Mouse (Mus musculus): ENCODE data around the gene Prnd. TPM values are rescaled to one million over a fixed set of nuclear protein-coding genes. Genes with fewer than 3 reads are reported as not detected.

Prnd gene
- total RNA-seq, 2 experiments from 2014 or later: 8.4 to 9.0 TPM

DNA sequence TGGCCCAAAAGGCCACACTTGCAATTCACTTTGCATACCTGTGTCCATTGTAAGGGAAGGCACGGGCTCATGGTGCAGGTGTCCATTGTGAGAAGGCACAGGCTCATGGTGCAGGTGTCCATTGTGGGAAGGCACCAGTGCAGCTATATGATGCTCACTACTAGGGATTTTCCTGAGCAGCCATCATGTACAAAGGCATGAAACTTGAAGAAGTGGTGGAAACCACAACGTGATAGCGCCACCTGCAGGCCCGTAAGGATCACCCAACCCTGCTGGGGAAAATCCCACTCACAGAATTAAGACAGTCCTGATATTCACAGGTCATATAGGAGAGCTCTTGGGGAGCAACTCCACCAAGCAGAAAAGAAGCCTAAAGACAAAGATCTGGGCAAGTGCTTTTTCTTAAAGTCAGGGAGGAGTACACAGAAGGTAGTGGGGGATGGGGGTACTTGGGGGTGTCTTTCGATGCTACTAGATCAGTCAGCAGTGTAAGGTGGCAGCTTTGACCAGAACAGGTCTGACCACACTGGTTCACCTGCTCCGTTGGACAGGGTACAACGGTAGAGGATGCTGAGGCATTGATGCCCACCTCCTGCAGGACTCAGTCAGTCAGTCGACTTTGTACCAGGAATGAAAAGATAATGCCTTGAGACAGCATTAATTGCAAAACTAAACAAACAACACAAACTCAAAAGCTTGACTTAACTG, 11.1 kb upstream of the Prnd start:
- no peak for DNase-seq (ENCODE audit: low spot score in 2 of 2)

DNA sequence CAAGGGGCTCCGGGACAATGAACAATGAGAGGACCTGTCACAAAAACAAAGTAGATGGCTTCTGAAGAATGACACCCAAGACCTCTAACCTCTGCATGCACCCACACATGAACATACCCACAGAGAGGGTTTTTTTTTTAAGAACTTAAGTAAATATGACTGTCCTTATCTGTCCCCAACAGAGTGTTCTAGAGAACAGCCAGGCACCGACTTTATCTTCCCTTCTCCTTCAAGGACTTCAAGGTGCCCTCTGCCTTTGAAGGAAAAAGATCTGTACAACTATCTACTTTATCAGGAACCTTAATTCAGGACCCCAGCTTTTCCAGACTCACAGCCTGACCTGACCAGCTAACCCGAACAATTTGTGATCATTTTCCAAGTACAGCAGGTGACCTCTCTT, 10.2 kb upstream of the Prnd start:
- no peak for DNase-seq (ENCODE audit: low spot score in 2 of 2)

DNA sequence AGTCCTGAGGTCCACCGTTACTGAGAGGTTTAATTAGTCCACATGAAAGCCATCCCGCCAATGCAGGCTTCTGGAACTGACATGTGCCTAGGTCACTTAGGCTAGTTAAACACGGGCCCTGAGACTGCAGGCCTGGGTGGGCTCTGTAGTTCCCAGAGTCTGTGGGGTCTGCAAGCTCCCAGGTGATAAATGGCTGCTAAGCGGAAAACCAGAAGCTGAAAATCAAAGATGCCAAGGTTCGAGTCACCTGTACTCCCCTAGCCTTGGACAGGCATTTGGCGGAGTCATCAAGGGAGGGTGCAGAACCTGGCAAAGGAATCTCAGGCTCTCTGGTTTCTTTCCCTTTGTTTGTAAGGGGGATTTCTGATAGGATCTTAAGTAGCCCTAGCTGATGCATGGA, 9.2 kb upstream of the Prnd start:
- DNase-seq (ENCODE audit: low spot score in 2 of 2): no peak

DNA sequence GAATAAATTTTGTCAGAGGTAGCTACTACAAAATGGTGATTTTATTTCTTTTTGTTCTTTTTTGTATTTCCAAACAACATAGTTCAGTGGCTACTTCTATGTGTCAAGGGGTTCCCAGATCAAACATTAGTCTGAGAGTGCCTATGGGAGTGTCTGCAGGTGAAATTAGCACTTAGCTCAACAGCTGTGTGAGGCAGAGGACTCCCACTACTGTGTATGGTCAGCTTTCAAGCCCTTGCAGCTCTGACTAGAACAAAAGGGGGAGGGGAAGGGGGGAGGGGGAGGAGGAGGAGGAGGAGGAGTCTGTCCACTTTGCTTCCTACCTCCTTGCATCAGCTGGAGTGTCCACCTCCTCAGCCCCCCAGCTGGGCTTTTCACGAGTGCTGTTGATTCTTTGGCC, 6.3 kb upstream of the Prnd start:
- no peak for DNase-seq (ENCODE audit: low spot score in 2 of 2)

DNA sequence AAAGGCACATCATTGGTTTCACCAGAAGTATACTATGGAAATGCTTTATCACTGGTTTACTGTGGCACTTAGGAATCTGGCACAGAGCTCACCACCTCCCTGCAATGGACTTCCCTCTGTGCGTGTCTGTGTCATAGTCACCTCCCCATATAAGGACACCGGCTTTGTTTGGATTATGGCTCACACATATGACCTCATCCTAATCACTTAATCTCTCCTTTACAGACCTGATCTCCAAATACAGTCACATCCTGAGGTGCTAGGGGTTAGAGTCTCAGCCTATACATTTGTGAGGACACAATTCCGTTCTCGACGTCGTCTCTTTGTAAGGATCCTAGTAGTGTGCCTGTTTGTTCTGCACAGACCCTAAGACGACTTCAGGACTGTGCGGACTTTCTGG, 5.4 kb upstream of the Prnd start:
- DNase-seq (ENCODE audit: low spot score in 2 of 2): no peak

DNA sequence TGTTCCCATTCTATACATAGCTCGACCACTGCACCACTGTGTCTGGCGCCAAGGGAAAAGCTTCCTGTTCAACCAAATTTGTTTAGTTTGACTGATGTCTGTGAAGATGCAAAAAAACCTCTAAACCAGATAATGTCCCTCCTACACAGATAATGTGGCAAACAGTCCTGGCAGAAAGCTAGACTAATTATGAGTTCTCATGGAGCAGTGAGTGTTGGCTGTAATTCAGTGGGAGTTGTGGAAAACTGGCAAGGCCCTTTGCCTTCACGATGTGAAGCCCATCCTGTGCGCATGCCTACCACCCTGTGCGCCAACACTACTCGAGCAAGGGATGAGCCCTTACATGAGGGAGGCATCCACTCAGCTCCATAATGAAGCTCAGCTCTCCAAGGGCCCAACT, 4.9 kb upstream of the Prnd start:
- DNase-seq (ENCODE audit: low spot score in 2 of 2): no peak

DNA sequence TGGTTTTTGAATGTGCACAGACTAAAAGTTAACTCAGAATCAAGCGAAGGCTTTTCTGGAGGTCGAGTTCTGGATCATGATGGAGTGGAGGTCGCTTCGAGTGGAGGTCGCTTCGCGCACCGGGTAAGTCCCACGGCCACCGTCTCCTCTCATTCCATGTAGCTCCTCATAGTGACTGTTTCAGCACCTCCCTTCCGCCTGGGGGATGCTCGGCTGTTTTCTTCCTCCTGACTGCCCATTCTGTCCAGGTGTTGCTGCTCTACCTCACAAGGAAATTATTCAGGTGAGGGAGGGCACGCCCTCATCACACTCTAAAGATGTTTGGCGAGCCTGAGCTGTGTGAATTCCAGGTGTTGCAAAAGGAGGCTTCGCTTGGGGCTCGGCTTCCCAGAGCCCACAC, 4.3 kb upstream of the Prnd start:
- DNase-seq (ENCODE audit: low spot score in 2 of 2): no peak

DNA sequence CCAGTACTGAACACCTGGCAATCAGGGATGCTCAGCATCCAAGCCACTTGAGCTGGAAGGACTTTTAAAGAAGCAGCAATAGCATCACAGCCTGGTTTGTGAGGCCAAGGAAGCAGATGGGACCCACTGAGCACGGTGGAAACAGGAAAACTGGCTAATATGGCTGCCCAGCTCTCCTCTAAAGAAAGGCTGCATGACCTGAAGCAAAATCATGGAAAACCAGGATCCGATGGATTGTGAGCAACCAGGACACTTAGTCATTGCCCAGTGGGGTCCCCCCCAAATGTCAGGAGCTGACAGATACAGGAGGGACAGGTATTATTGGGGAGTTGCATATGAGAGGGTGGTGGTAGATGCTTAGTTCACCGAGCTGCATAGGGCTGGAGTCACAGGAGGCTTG, 2.5 kb upstream of the Prnd start:
- DNase-seq (ENCODE audit: low spot score in 2 of 2): no peak

DNA sequence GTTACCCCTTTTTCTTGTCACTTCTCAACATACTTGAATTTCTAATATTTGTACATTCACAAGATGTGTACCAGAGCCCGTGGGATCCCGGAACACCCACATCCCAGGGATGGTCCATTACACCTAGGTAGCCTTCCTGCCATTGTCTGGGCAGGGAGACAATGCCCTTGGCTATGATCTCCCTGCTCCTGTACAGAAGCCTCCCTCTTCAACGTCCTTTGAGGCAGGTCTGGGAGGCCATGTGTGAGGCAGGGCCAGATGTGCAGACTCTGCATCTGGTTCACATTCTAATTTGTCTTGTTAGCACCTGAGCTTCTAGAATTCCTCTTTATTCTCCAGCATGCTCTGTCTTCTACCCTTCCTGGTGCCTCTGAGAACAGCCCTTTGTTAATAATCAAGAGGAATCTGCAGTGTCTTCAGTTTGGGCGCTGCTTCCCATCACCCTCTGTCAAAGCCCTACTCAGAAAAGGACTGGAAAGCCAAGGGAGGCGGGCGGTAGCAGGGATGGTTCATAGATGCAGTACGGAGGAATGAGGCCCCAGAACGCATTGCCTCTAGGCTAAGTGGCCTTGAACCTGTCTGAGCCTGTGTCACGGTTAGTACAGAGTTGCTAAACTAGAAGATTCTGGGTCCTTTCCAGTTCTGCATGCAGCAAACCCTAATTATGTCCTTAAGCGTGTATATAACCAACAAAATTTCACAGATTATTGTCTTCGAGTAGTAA, 1.6 kb upstream of the Prnd start:
- DNase-seq (ENCODE audit: low spot score in 2 of 2): no peak

DNA sequence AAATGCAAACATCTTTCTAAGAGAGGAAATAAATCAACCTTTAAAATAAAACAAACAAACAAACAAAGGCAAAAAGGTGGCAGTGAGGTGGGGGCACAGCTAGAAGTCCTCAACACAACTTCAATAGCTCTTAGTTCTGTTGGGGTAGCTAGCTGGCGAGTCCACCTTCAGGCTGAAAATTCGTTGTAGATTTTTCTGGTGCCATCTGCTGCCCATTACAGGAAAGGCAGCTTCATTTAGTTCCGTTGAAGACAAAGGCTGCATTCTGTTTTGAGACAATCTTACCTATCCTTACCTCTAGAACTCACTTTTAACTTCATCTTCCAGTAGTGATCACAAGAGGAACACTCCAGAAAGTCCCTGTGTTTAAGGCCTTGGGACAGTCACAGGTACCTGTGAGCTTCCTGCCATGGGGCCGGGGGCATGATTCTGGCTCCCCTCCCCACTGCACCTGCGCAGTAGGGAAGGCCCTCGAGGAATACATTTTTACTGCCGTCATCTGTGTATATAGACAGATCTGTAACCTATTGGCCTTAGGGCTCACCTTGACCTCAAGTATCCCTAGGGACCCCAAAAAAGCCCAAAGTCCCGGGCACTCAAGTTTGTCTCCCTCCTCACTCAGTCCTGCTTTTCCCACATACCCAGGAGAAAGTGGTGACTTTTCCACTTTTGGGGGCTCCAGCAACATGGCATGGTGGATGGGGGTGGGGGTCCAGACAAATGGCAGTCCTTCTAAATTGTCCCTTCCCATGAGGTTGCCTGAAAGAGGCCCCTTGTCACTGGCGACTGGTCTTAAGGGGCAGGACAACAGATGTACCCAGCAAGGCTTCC, 679 bp upstream of the Prnd start:
- peak in 1 of 2 experiments; percentile 3 for DNase-seq (ENCODE audit: low spot score in 2 of 2)

DNA sequence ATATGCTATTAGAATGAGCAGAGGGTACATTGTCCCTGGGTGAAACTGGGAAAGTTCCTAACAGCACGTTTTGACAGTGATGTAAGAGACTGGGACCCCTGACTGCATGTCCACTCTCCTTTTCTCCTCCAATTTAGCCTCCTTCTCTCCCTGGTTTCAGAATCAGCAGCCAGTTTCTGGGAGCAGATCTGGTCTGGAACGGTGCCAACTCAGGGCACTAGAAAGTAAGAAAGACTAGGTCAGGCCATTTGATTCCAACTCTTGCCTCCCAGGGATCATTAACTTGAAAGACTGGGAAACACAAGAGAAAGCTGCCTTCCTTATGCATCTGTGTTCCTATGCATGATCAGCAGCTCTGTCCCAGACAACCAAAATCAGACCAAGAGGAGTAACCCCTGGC, 1.8 kb downstream of the Prnd start:
- DNase-seq (ENCODE audit: low spot score in 2 of 2): peak in 1 of 2 experiments; percentile 2

DNA sequence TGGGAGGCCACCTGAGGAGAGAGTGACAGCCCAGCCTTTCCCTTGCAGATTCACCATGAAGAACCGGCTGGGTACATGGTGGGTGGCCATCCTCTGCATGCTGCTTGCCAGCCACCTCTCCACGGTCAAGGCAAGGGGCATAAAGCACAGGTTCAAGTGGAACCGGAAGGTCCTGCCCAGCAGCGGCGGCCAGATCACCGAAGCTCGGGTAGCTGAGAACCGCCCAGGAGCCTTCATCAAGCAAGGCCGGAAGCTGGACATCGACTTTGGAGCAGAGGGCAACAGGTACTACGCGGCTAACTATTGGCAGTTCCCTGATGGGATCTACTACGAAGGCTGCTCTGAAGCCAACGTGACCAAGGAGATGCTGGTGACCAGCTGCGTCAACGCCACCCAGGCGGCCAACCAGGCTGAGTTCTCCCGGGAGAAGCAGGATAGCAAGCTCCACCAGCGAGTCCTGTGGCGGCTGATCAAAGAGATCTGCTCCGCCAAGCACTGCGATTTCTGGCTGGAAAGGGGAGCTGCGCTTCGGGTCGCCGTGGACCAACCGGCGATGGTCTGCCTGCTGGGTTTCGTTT, 2.4 kb downstream of the Prnd start:
- DNase-seq (ENCODE audit: low spot score in 2 of 2): peak in 1 of 2 experiments; percentile 4

DNA sequence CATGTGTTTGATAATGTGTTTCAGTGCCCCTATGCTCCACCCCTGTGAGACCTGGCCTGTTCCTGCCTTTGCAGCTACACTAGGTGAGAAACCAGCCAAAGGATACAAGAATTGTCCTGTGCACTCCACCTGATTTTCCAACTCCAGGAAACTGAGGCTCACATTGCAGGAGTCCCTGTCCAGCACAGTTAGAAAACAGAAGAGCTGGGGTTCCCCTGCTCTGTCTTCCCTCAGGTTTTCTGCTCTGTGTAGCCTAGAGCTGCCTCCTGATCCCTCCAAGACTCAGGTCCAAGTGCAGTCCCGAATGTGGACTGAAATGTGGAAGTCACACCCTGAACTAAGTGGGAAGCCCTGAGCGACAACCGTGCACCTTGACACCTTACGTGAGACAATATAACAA, 3.0 kb downstream of the Prnd start:
- no peak for DNase-seq (ENCODE audit: low spot score in 2 of 2)

DNA sequence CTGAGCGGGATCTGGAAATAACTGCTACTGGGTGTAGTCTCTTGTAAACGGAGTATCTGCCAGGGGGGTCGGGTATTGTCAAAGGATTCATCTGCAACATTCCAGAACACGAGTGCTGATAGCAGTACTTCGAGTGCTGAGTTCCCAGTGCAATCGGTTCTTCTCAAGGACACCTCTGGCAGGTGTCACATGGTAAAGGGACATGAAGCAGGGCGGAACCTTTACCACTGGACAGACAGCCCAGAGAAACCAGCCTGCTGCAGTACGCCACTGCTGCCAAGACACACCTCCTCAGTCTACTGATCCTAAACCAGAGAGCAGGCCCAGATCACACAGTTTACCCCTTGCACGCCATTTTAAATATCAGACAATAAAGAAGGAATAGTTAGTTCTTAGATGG, 4.2 kb downstream of the Prnd start:
- no peak for DNase-seq (ENCODE audit: low spot score in 2 of 2)

DNA sequence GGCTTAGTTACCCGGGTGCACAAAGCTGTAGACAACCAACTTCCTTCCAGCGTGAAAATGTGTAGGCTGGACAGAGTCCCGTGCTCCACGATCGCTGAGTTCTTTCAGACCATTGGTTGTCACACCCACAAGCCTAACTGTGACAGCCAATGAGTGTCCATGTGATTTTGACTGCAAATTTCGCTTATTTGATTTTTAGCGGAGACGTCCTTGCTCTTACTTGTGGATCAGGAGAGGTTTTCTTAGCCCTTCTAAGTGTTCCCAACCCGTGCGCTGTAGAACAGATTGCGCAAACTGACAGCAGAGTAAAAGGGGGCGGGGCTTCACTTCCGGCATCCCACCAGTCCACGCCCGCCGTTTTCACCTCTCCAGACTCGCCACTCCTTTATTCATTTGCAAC, 4.6 kb downstream of the Prnd start:
- no peak for DNase-seq (ENCODE audit: low spot score in 2 of 2)

DNA sequence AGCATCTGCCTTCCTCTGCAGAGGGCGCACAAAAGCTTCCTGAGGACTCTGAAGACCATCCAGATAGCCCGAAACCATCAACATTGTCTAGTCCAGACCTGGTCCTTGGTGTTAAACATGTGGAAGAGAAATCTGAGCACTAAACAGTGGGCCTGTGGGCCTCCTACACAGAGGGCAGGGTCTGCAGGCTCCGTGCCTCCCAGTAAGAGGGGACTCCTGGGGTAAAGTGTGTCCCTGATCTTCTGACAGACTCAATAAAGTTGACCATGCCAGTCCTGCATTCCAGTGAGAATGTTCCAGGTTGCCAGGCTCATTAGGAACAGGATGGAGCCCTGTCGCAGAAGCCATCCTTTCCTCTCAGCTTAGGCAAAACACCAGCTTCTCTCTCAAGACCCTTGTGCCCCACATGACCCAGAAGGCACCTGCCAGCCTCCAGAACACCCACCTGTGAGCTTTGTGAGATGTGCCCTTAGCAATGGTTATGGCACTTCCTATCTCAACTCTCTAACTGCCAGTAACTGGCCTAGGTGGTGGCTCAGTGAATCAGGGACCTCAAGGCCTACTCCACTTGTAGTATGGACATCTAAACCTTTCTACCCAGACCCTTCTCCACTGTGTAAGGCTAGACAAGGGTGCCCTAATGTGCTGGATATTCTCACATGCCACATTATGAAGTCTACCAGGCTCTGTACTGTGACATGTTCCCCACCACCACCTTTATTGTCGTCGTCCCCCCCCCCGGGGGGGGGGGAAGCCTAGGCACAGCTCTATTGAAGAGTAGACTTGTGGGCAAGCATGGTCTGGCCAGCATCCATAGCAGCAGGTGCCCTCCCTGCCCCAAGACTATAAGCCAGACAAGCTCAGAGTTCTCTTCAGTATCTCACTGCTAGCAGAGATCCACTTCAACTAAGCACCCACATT, 5.9 kb downstream of the Prnd start:
- DNase-seq (ENCODE audit: low spot score in 2 of 2): no peak

DNA sequence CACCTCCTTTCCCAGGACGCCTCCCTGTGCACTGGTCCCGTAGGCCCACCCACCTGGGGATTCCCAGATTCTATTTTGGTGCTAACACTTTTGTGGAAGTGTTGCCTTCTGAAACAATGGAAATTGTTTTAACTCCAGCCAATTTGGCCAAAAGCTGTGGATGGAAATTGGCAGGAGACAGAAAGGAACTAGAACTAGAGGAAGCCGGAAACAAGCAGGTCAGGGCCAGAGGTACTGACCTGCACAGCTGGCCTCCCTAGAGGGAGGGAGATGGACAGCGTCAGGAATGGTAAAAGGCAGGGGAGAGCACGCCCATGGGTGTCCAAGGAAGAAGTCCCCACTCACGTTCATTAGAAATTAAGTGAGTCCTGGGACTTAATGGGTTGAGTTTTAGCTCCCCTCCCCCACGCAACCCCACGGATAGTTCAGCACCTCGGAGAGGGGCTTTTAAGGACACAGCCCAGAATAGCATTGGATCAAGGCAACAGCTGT, 7.1 kb downstream of the Prnd start:
- no peak for DNase-seq (ENCODE audit: low spot score in 2 of 2)

DNA sequence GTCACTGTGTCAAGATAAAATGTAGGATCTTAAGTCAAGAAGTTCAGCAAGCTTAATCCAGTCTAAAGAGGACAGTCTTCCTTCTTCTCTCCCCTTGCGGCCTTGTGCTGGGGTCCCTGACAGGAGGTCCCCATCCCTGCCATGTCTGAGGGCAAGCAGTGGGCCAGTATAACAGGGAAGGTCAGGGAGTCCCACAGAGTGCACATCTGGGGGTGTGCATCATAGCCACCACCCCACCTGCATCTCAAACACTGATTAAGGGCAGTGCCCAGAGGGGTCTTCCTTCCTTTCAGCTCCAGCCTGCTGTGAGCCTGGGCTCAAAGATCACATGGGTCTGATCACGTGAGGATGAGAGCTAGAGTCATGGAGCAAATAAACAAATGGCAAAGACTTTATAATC, 11.0 kb downstream of the Prnd start:
- DNase-seq (ENCODE audit: low spot score in 2 of 2): no peak

DNA sequence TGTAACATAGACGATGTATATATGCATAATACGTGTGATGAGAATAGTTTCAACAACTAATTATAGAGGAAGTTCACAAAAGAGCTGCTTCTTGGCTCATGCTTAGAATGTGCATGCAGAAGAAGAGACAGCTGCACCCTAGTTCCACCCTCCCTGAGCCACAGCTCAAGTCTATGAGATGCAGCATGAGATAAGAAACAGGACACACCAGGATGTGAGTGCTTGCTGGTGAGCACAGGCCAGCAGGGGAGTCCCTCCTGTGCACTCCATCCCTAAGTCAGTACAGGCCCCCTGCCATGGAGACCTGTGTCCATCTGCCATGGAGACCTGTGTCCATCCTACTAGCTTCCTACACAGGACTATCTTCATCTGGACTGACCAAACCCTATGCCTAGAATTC, 19.9 kb downstream of the Prnd start:
- DNase-seq (ENCODE audit: low spot score in 2 of 2): no peak

DNA sequence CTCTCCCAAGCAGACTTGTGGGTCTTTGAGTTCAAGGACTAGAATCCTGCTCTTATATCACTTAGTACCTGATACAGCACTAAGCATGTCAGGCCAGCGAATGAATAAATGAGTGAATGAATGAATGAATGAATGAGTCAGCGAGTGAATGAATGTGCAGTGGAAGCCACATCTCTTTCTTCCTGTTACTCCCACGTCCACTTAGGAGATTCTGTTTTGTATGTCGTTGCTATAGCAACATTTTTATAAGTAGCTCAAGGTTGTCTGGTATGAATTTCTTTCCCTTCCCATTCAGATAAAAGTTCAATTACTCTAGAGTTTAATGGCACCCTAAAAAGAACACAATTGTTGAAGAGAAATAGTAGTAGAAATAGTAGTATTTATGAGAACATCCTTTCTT, 20.4 kb downstream of the Prnd start:
- DNase-seq (ENCODE audit: low spot score in 2 of 2): no peak

DNA sequence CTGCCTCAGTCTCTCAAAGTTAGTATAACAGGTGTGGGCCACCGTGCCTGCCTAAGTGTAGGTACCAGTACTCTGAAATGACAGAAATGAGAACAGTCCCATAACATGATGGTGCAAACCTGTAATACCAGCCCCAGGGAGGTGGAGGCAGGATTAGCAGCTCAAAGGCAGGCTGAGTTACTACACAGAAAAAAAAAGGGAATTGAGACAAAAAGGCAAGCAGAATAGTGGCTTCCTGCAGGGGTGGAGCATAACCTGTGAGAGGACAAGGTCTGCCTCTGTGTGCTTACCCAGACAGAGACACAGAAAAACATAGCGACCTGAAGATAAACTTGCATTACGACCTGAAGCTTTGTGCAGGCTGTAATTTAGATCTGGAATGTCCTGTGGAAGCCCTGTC, 26.0 kb downstream of the Prnd start:
- DNase-seq (ENCODE audit: low spot score in 2 of 2): no peak

Data from adrenal gland, postnatal 4 days (tissue).